Mouse (Mus musculus): ENCODE measurements around the gene Prc1.

Gene Prc1

GRCm38 (mm10) chr7:80336932-80337331 lies 42.7 kb downstream of the Prc1 start:
- no peak for DNase-seq (ENCODE audit: low read depth)

DNA sequence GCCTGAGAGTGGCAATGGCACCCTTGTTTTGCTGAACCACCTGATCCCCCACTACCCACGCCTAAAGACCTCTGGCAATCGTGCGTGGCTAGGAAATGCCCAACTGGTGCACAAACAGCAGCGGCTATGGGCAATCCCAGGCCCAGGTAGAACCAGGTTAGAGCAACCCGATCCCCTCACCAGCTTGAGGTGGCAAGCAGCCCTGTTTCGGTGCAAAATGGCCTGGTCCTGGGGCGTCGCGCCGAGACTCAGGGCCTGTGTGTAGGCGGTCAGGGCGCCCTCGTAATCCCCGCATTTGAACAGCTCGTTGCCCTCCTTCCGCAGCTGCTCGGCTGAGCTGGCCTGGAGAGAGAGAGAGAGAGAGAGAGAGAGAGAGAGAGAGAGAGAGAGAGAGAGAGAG lies 45.1 kb downstream of the Prc1 start:
- DNase-seq (ENCODE audit: low read depth) = no peak

DNA sequence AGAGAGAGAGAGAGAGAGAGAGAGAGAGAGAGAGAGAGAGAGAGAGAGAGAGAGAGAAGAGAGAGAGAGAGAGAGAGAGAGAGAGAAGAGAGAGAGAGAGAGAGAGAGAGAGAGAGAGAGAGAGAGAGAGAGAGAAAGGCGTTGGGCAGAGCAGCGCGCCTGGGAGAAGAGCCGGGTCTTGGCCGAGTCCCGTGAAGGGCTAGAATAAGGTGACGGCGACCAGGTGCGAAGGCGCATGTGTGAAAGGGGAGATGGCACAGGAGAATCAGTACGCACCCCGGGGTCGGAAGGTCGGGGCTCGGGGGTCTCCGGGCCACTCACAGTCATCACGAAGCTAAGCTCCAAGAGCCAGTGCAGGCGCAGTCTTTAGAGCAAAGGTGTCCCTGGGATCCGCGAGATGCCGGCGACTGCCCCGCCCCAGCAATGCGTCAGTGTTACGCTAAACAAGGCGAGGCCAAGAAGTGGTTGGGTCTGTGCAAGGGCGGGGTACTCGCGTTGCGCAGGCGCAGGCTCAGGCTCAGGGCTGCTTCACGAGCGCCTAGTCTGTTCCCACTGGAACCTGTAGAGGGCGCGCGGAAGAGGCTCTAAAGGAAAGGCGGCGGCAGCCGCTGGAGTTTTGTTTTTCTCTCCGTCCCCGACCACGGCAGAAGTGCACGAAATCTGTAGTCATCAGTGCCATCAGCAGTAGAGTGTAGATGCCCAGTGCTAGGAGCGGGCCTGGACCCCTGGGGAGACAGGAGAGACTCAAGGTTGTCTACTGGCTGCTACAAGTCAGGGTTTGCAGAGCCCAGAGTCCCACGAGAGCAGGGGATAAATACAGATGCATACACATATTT lies 45.8 kb downstream of the Prc1 start:
- peak; percentile 99 for DNase-seq (ENCODE audit: low read depth)

- peak; percentile 69 for DNase-seq (ENCODE audit: low read depth)
Measured at GRCm38 (mm10) chr7:80340793-80341192, 46.5 kb downstream of the Prc1 start, which contains the start of gene Unc45a. Unc45a (minus strand) TSS chr7:80341005.

DNA sequence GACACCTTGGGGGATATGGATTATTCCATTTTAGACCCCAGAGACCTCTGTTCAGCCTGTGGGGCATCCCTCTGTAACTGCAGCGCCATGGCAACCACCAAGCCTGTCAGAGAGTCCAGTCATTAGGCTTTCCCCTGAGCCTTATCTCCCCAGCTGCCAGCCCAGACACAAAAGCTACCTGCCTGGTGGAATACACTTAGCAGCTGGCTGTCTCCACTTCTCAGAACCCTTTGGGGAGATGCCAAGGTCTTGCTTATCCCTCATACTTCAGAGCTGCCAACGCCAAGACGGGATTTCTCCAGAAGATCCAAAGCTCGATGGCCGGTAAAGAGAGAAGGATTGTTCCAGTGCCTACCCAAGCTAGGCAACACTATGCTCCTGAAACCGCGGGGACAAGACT lies 47.5 kb downstream of the Prc1 start:
- DNase-seq (ENCODE audit: low read depth) = no peak

DNA sequence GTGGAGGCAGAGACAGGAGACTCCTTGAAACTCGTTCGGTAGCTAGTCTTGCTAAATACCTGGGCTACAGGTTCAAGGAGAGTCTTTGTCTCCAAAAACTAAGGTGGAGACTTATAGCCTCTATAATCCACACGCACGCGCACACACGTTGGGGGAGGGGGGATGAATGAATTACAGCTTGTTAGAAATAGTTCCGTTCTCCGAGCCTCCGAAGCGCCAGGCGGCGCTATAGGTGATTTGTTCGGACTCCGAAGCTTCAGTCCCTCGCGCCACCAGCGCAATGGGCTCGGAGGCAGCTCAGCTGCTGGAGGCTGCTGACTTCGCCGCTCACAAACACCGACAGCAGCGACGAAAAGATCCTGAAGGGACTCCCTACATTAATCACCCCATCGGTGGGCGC lies 48.6 kb downstream of the Prc1 start, which contains the start of gene Hddc3:
TSS of gene Hddc3 (plus strand) at position 247 of the 400 bp plus-strand sequence.
- DNase-seq (ENCODE audit: low read depth) = peak; percentile 95

GRCm38 (mm10) chr7:80343270-80344018 lies 49.2 kb downstream of the Prc1 start:
- no peak for DNase-seq (ENCODE audit: low read depth)

- DNase-seq (ENCODE audit: low read depth) = no peak
Measured at GRCm38 (mm10) chr7:80346173-80346572, 51.9 kb downstream of the Prc1 start.

DNA sequence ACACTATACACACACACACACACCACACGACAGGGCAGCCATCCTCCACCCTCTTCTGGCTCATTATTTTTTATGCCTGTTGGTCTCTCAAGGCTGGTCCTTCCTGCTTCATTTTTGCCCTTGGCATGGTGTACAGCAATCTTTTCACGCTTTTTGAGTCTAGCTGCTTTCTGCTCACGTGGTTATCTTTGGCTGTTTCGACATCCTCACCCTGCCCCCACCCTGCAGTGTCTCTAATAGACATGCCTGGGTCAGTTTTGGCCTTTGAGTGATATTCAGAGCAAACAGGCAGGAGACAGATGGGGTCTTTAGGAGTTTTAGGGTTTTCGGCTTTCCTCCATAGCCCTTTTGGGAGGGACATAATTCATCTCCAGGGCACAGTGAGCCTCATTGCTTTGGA lies 52.6 kb downstream of the Prc1 start:
- DNase-seq (ENCODE audit: low read depth) = no peak

DNA sequence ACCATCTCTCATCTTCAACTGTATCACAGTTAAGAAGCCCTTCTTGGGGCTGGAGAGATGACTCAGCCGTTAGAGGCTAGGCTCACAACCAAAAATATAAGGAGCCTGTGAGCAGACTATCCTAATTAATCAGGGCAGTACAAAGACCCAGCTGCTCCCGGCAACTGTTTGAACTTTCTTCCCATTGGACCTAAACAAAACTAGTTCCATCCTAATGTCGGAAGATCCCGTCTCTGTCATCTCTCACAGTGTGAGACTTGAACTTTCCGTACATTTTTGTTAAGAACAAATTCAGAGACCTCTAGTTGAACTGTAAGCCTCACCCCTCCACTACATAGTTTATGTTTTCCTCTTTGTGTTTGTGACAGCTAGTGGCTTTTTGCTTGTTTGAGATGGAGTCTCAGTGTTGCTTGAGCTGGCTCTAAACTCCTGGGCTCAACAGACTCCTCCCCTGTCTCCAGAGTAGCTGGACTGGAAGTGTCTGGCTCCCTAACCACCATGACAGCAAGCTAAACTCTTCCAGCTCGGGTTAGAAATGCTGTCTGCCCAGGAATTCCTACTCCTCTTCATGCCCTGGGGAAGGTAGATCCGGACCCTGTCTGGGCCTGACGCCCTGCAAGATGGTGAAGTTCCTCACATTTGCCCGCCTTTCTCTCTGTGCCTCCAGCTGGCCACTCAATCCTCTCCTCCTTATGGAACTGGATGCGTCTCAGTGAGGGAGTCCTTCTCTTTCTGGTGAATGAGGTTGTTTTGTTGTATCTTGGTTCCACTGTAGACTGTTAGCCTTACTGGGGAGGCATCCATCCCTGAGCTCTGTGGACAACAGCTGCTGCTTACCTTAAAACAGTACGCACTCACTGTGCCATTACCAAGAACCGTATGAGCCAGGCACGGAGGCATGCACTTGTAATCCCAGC lies 53.7 kb downstream of the Prc1 start:
- no peak for DNase-seq (ENCODE audit: low read depth)

GRCm38 (mm10) chr7:80350808-80351207 lies 56.6 kb downstream of the Prc1 start:
- no peak for DNase-seq (ENCODE audit: low read depth)

DNA sequence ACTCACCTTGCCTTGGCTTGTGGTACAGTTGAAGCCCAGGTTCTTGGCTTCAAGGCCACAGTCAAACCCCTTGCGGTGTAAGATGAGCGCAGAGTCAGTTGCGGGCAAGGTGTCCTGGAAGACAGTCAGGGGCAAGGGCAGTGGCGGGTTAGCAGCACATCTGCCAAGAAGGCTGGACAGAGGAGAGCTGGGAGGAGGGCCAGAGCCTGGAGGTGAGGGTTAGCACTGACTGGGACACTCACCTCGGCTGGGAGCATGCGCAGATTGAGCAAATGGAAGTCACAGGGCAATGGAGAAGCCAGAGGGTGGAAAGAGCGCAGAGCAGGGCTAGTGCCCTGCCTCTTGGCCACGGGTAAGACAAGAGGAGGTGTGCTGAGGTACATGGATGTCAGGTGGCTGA lies 58.7 kb downstream of the Prc1 start:
- no peak for DNase-seq (ENCODE audit: low read depth)

DNA sequence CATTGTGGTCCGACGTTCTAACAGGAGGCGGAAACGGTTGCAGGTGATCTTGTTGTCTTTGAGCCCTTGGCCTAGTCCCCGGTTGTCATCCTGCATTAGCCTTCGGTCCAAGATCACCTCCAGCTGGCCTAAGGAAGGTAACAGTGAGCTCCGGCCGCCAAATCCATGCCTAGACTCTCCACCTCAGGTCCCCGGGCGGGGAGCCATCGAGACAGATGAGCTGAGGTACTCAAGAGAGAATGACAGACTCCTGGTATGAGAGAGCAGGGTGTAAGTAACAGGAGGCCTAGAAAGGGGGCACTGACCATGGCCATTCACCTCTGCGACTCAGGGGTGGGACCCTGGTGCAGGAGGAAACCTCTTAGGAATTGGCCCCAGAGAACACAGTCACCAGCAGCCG lies 62.1 kb downstream of the Prc1 start:
- DNase-seq (ENCODE audit: low read depth) = no peak

GRCm38 (mm10) chr7:80357156-80357555 lies 62.9 kb downstream of the Prc1 start:
- no peak for DNase-seq (ENCODE audit: low read depth)

DNA sequence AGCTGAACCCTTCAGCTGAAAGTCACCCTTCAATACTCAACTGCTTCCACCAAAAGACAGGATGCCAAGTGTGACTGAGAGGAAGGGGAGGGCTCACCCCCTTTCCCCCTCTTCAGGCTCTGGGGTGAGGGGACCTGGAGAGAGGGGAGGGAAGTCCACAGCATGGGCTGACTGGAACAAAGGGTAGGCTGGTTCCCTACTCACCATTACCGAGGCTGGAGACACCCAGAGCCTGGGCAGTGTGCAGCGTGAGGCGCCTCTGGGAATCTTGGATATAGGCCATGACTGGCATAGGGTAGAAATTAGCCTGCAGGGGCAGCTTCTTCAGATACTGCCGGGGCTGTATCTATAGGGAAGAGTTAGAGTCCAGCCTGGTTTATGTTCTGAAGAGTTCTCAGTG lies 63.8 kb downstream of the Prc1 start:
- DNase-seq (ENCODE audit: low read depth) = no peak

DNA sequence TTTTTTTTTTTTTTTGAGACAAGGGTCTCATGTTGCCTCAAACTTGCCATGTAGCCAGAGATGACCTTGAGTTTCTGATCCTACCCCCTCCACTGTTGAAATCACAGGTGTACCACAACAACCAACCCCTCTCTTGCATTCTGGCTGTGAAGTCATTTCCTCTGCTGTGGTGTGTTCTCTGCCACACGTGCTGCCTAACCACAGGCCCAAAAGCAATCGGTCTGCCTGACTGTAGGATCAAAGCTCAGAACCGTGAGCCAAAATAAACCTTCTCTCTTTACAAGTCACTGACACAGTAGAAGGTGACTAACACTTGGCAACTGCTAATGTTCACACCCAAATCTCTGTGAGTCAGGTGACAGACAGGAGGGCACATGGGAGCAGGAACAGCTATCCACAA lies 66.2 kb downstream of the Prc1 start:
- DNase-seq (ENCODE audit: low read depth) = no peak

GRCm38 (mm10) chr7:80365759-80366158 lies 71.5 kb downstream of the Prc1 start:
- no peak for DNase-seq (ENCODE audit: low read depth)
